Mouse (Mus musculus): Measurements from ENCODE around the gene Iqsec2. TPM values are rescaled to one million over a fixed set of nuclear protein-coding genes. Genes with fewer than 3 reads are reported as not detected.

The Iqsec2 gene
- polyA plus RNA-seq, 1 experiment from 2014 or later = 1.5 TPM

GRCm38 (mm10) chrX:152271189-152271588 lies 127.1 kb downstream of the Iqsec2 start:
- H3K9ac ChIP-seq (ENCODE audit: low read length) = no peak overlapping the region
- DNase-seq (ENCODE audit: low spot score) = no peak
- no peaks in the 10 kb centered on the region for H3K27me3 ChIP-seq (ENCODE audit: control insufficient read depth, insufficient read depth, low read length)
- H3K27ac ChIP-seq (ENCODE audit: low read depth, low read length) = no peak overlapping the region
- no peaks in the 10 kb centered on the region for H3K9me3 ChIP-seq (ENCODE audit: control insufficient read depth, low read length)
- no peak overlapping the region for H3K4me3 ChIP-seq (ENCODE audit: low read depth, low read length)
- H3K36me3 ChIP-seq (ENCODE audit: control insufficient read depth, insufficient read depth, low read length) = peaks cover 19% of the 10 kb centered on the region; the same call in 1 of the 2 replicates
- H3K4me2 ChIP-seq (ENCODE audit: low read depth, low read length, severe bottlenecking) = no peak overlapping the region
- H3K4me1 ChIP-seq (replicated peaks; ENCODE audit: control insufficient read depth, insufficient read depth, low read length) = no peaks in the 10 kb centered on the region
- WGBS = 95% methylated on average over 11 of the region's 11 CpGs
- ATAC-seq (replicated peaks; ENCODE audit: low FRiP score) = no peak

Other genes with a start within 250 kb of the Iqsec2 start
- gene Hsd17b10, start 142.4 kb upstream of the Iqsec2 start, polyA plus RNA-seq (2014; fragmentation: Nextera tagmentation; extraction: Ambion mirVana) = 167 and 168 TPM in 2 replicates
- 4.4 and 4.8 TPM in 2 replicates for gene Ribc1, start 128.0 kb upstream of the Iqsec2 start, polyA plus RNA-seq (2014; fragmentation: Nextera tagmentation; extraction: Ambion mirVana)
- gene Smc1a, start 127.8 kb upstream of the Iqsec2 start, polyA plus RNA-seq (2014; fragmentation: Nextera tagmentation; extraction: Ambion mirVana) = 142 and 144 TPM in 2 replicates
- 46.3 and 46.6 TPM in 2 replicates for gene Kdm5c, start 88.8 kb downstream of the Iqsec2 start, polyA plus RNA-seq (2014; fragmentation: Nextera tagmentation; extraction: Ambion mirVana)
- gene Kantr, start 183.2 kb downstream of the Iqsec2 start, polyA plus RNA-seq (2014; fragmentation: Nextera tagmentation; extraction: Ambion mirVana) = 16.6 and 19.5 TPM in 2 replicates
- gene Tspyl2, start 198.2 kb downstream of the Iqsec2 start, polyA plus RNA-seq (2014; fragmentation: Nextera tagmentation; extraction: Ambion mirVana) = 33.7 and 35.6 TPM in 2 replicates
- 7.1 and 8.0 TPM in 2 replicates for gene Gpr173, start 224.4 kb downstream of the Iqsec2 start, polyA plus RNA-seq (2014; fragmentation: Nextera tagmentation; extraction: Ambion mirVana)

Data from forebrain, embryonic 11.5 days (tissue).